Mouse (Mus musculus): ENCODE measurements at regions not wholly inside any gene's neighbourhood (a gene's known extent, or its start where the extent isn't known, plus 50 kb on each side); places are given as distances from the start of the nearest gene placed in this dataset.

GRCm38 (mm10) chr7:37342613-37343012 is 430.8 kb downstream of the Zfp536 start:
- H3K4me3 ChIP-seq (replicated peaks; ENCODE audit: insufficient read depth, low read depth, low read length): peak overlapping the region; percentile 81
- no peaks in the 10 kb centered on the region for H3K27me3 ChIP-seq (ENCODE audit: control insufficient read depth, insufficient read depth, low read length)
- H3K27ac ChIP-seq (ENCODE audit: insufficient read depth, low read length): peak overlapping the region; percentile 81; the same call in 1 of the 2 replicates
- H3K4me1 ChIP-seq (ENCODE audit: control insufficient read depth, insufficient read depth, low read length): peaks cover 22% of the 10 kb centered on the region
- TF ChIP-seq CTCF (IDR thresholded peaks at IDR 0.05; ENCODE audit: borderline replicate concordance, insufficient read depth, low read depth, low read length) (no peak), POLR2A (IDR thresholded peaks at IDR 0.05; ENCODE audit: borderline replicate concordance, insufficient read depth, low read length) (peak; percentile 31; the same call in 1 of the 2 replicates)
- DNase-seq: peak; percentile 58 to 62
- WGBS: 6% methylated on average over 11 of the region's 11 CpGs

DNA sequence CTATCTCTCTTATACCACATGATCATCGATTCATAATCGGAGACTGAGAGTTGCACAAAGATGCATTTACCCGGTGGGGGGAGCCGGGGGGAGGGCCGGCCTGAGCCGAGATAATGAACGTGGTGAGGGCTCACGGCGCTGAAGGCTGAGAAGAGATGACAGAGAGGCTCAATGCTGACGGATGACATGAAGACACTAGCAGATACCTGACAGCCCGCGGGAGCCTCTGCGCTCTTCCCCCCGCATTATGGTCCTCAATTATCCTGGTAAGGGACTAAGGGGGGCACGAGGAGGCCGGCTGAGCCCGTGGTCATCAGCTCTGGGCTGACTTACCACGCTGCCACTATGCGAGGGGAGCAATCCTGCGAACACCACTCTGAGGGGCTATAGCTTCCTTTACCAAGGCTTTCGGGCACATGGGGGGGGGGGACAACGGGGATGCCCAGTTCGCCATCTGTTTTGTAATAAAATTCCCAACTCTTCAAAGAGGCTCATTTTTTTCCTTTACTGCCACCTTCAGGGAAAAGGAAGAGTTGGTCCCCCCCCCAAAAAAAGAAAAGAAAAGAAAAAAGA is 430.3 kb downstream of the Zfp536 start:
- Histone ChIP-seq H3K27me3 (ENCODE audit: control insufficient read depth, insufficient read depth, low read length) (no peaks in the 10 kb centered on the region), H3K4me3 (replicated peaks; ENCODE audit: insufficient read depth, low read depth, low read length) (peak overlapping the region; percentile 81), H3K27ac (ENCODE audit: insufficient read depth, low read length) (peak overlapping the region; percentile 81), H3K4me1 (ENCODE audit: control insufficient read depth, insufficient read depth, low read length) (peaks cover 17% of the 10 kb centered on the region)
- DNase-seq: peak; percentile 47 to 69
- 3% methylated on average over 23 of the region's 23 CpGs for WGBS
- 0 out of 2 replicates have a peak, but pooled peaks have one; percentile 0 for TF ChIP-seq CTCF (IDR thresholded peaks at IDR 0.05; ENCODE audit: borderline replicate concordance, insufficient read depth, low read depth, low read length)
- no peak; the same call in 1 of the 2 replicates for TF ChIP-seq POLR2A (IDR thresholded peaks at IDR 0.05; ENCODE audit: borderline replicate concordance, insufficient read depth, low read length)

GRCm38 (mm10) chr7:37343691-37344233 is 429.7 kb downstream of the Zfp536 start:
- Histone ChIP-seq H3K4me1 (ENCODE audit: control insufficient read depth, insufficient read depth, low read length) (peaks cover 11% of the 10 kb centered on the region; the same call in 1 of the 2 replicates), H3K4me3 (replicated peaks; ENCODE audit: insufficient read depth, low read depth, low read length) (peak overlapping the region; percentile 11), H3K27ac (ENCODE audit: insufficient read depth, low read length) (no peak overlapping the region), H3K27me3 (ENCODE audit: control insufficient read depth, insufficient read depth, low read length) (no peaks in the 10 kb centered on the region)
- DNase-seq: peak in 1 of 2 experiments; percentile 50
- TF ChIP-seq CTCF (IDR thresholded peaks at IDR 0.05; ENCODE audit: borderline replicate concordance, insufficient read depth, low read depth, low read length): no peak
- no peak for TF ChIP-seq POLR2A (IDR thresholded peaks at IDR 0.05; ENCODE audit: borderline replicate concordance, insufficient read depth, low read length)
- 23% methylated on average over 18 of the region's 18 CpGs for WGBS

GRCm38 (mm10) chr7:37346041-37346440 is 427.4 kb downstream of the Zfp536 start:
- H3K27ac ChIP-seq (ENCODE audit: insufficient read depth, low read length): no peak overlapping the region
- WGBS: 1% methylated on average over 10 of the region's 10 CpGs
- no peaks in the 10 kb centered on the region for H3K27me3 ChIP-seq (ENCODE audit: control insufficient read depth, insufficient read depth, low read length)
- H3K4me3 ChIP-seq (replicated peaks; ENCODE audit: insufficient read depth, low read depth, low read length): no peak overlapping the region
- H3K4me1 ChIP-seq (ENCODE audit: control insufficient read depth, insufficient read depth, low read length): peaks cover 8% of the 10 kb centered on the region
- TF ChIP-seq POLR2A (IDR thresholded peaks at IDR 0.05; ENCODE audit: borderline replicate concordance, insufficient read depth, low read length): no peak
- peak; percentile 91 for TF ChIP-seq CTCF (IDR thresholded peaks at IDR 0.05; ENCODE audit: borderline replicate concordance, insufficient read depth, low read depth, low read length)
- DNase-seq: peak; percentile 84 to 85

DNA sequence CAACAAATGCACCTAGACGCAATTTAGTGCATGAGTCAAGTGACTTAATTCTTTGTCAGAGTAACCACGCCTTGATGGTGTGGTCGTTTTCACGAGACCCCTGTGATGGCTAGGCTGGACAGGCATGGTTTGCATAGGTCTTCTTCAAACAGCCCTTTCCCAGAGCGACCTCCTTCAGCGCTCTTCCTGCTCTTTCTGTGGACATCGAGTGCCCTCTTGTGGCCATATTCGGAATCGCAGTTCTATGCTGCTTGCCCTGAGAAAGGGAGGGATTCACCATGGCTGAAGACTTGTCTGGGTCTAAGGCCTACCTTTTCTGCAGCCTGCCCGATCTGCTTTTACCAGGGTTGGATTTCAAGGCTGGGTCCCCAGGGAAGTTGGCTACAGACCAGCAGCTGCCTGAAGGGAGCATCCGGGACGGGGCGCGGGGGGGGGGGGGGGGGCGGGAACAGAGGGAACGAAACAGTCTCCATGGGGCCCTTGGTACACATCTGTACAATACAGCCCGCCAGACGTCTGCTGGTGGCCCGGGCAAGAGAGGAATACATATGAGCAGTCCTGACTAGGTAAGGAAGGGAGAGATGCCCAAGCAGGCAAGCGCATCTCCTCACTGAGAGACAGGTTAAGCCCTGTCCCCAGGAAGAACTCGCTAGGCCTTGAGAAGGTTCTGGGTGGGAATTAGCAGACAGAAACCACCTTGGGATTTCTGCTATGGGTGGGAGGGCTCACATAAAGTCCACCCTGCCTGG is 415.6 kb downstream of the Zfp536 start:
- WGBS: 13% methylated on average over 20 of the region's 21 CpGs
- Histone ChIP-seq H3K27ac (ENCODE audit: insufficient read depth, low read length) (no peak overlapping the region), H3K27me3 (ENCODE audit: control insufficient read depth, insufficient read depth, low read length) (no peaks in the 10 kb centered on the region), H3K4me1 (ENCODE audit: control insufficient read depth, insufficient read depth, low read length) (no peaks in the 10 kb centered on the region), H3K4me3 (replicated peaks; ENCODE audit: insufficient read depth, low read depth, low read length) (peak overlapping the region; percentile 36)
- DNase-seq: peak; percentile 78 to 92
- TF ChIP-seq POLR2A (IDR thresholded peaks at IDR 0.05; ENCODE audit: borderline replicate concordance, insufficient read depth, low read length) (no peak), CTCF (IDR thresholded peaks at IDR 0.05; ENCODE audit: borderline replicate concordance, insufficient read depth, low read depth, low read length) (peak; percentile 99)

- WGBS: 80% methylated on average over 4 of the region's 4 CpGs
- H3K27me3 ChIP-seq (ENCODE audit: control insufficient read depth, insufficient read depth, low read length): no peaks in the 10 kb centered on the region
- no peaks in the 10 kb centered on the region for H3K4me1 ChIP-seq (ENCODE audit: control insufficient read depth, insufficient read depth, low read length)
- no peak overlapping the region for H3K27ac ChIP-seq (ENCODE audit: insufficient read depth, low read length)
- DNase-seq: no peak
- TF ChIP-seq POLR2A (IDR thresholded peaks at IDR 0.05; ENCODE audit: borderline replicate concordance, insufficient read depth, low read length) (no peak), CTCF (IDR thresholded peaks at IDR 0.05; ENCODE audit: borderline replicate concordance, insufficient read depth, low read depth, low read length) (0 out of 2 replicates have a peak, but pooled peaks have one; percentile 14)
- no peak overlapping the region for H3K4me3 ChIP-seq (replicated peaks; ENCODE audit: insufficient read depth, low read depth, low read length)
These were observed 414.9 kb downstream of the Zfp536 start for GRCm38 (mm10) chr7:37358492-37358891.

DNA sequence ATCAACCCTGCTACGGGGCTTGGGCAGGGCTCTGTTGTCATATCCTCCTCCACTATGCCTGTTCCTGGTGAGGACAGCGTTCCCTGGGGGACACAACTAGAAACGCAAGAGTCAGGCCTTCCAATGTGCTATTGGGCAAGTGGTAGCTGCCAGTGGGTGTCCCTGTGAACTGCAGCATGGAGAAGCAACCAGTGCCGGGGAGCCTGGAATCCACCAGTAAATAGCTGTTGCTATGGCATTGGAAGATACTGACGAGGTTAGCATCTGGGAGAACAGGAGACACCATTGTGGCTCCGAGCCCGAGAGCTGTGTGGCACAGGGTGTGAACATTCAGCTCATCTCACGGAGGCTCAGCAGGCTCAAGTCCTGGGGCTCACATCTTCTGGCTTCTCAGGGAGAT is 414.0 kb downstream of the Zfp536 start:
- Histone ChIP-seq H3K27ac (ENCODE audit: insufficient read depth, low read length) (no peak overlapping the region), H3K27me3 (ENCODE audit: control insufficient read depth, insufficient read depth, low read length) (no peaks in the 10 kb centered on the region), H3K4me3 (replicated peaks; ENCODE audit: insufficient read depth, low read depth, low read length) (no peak overlapping the region), H3K4me1 (ENCODE audit: control insufficient read depth, insufficient read depth, low read length) (no peaks in the 10 kb centered on the region)
- 77% methylated on average over 8 of the region's 8 CpGs for WGBS
- no peak for TF ChIP-seq CTCF (IDR thresholded peaks at IDR 0.05; ENCODE audit: borderline replicate concordance, insufficient read depth, low read depth, low read length)
- no peak for TF ChIP-seq POLR2A (IDR thresholded peaks at IDR 0.05; ENCODE audit: borderline replicate concordance, insufficient read depth, low read length)
- DNase-seq: peak in 1 of 2 experiments; percentile 18

Data from cerebellum, adult 2 months (tissue).